Mouse (Mus musculus) c-Kit-negative CD71-positive TER-119-positive erythroid progenitor cells, embryonic 14.5 days (primary cell): ENCODE data around the gene Nfix.

Experiments
- DNase-seq: peaks from one replicate; pipeline ENCODE4 v3.0.0-alpha.2; 2013; ENCODE audit warnings: low read depth, low spot score

Nfix gene

GRCm38 (mm10) chr8:84738715-84739400 lies 61.3 kb downstream of the Nfix start:
- DNase-seq = no peak

- DNase-seq = no peak
These were observed 61.9 kb downstream of the Nfix start for GRCm38 (mm10) chr8:84738266-84738665.

GRCm38 (mm10) chr8:84737608-84738007 lies 62.5 kb downstream of the Nfix start:
- peak; percentile 70 for DNase-seq

- DNase-seq = no peak
These were observed 63.6 kb downstream of the Nfix start for GRCm38 (mm10) chr8:84736521-84736920.

- DNase-seq = no peak
These were observed 64.5 kb downstream of the Nfix start for GRCm38 (mm10) chr8:84735597-84735996.

- DNase-seq = no peak
These were observed 65.5 kb downstream of the Nfix start for GRCm38 (mm10) chr8:84734680-84735079.

GRCm38 (mm10) chr8:84733959-84734358 lies 66.2 kb downstream of the Nfix start:
- no peak for DNase-seq

- no peak for DNase-seq
These were observed 67.1 kb downstream of the Nfix start for GRCm38 (mm10) chr8:84732996-84733395.

- DNase-seq = no peak
These were observed 67.6 kb downstream of the Nfix start for GRCm38 (mm10) chr8:84732545-84732944.

GRCm38 (mm10) chr8:84731371-84732177 lies 68.6 kb downstream of the Nfix start:
- DNase-seq = peak; percentile 41

- DNase-seq = peak; percentile 86
These were observed 69.4 kb downstream of the Nfix start for GRCm38 (mm10) chr8:84730541-84731370.

GRCm38 (mm10) chr8:84729921-84730362 lies 70.2 kb downstream of the Nfix start:
- DNase-seq = no peak

- DNase-seq = no peak
These were observed 71.7 kb downstream of the Nfix start for GRCm38 (mm10) chr8:84728474-84728873.

GRCm38 (mm10) chr8:84725941-84726259 lies 74.2 kb downstream of the Nfix start:
- DNase-seq = no peak

- no peak for DNase-seq
These were observed 74.8 kb downstream of the Nfix start for GRCm38 (mm10) chr8:84725246-84725940.

GRCm38 (mm10) chr8:84724683-84725082 lies 75.5 kb downstream of the Nfix start:
- DNase-seq = no peak

- no peak for DNase-seq
These were observed 76.6 kb downstream of the Nfix start for GRCm38 (mm10) chr8:84723571-84723900.

- peak; percentile 79 for DNase-seq
These were observed 77.1 kb downstream of the Nfix start, which contains the start of gene G430095P16Rik for GRCm38 (mm10) chr8:84722850-84723570. TSS of gene G430095P16Rik (plus strand) at chr8:84723007.

- DNase-seq = no peak
These were observed 77.7 kb downstream of the Nfix start for GRCm38 (mm10) chr8:84722530-84722849.

- no peak for DNase-seq
These were observed 81.0 kb downstream of the Nfix start for GRCm38 (mm10) chr8:84718959-84719690.
